Mouse (Mus musculus) thymus, postnatal 10 days (tissue): Measurements from ENCODE around the gene Srsf11.

Experiments
- DNase-seq, 2 experiments: peaks; one replicate each; pipeline ENCODE4 v3.0.0; 2021; ENCODE audit warnings: low spot score in 2 of 2

Gene Srsf11

DNA sequence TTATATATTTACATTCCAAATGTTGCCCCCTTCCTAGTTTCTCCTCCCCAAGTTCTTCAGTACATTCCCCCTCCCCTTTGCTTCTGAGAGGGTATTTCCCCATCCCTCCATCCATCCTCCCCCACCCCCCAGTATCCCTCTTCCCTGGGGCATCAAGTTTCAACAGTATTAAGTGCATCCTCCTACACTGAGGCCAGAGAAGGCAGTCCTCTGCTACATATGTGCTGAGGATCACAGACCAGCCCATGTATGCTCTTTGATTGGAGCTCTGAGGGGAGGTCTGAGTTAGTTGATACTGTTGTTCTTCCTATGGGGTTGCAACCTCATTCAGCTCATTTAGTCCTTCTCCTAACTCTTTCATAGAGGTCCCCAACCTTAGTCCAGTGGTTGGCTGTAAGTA, 56.8 kb downstream of the Srsf11 start:
- DNase-seq, result no peak

DNA sequence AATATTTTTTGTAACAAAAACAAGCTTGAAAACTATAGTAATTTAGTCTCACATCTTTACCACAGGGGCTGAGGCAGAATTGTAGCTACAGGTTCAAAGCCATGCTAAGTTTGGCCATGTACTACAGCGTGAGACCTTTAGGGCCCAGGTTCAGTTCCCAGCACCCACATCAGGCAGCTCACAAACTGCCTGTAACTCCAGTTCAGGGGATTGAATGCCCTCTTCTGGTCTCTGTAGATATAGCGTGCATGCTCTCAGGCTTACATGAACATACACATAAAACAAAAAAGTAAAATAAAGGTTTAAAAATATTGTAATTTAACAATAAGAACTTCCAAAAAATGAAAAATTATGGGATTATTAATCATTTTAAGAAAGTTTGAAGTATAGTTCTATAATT, 63.2 kb downstream of the Srsf11 start:
- no peak for DNase-seq

DNA sequence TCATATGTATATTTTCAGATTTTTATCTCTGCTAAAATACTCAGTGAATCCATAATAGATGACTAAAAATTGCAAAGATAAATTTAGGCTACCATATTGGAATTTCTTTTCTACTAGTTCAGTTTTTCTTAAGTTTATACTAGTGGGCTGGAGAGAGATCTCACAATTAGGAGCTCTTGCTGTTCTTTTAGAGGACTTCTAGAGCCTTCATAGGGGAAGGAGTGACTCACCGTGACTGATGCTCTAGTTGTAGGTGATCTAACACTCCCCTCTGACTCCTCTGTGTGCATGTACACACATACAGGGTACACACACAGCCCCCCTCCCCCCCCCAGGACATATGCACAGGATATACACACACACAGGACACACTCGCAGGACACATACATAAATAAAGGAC, 65.3 kb downstream of the Srsf11 start:
- no peak for DNase-seq
